Mouse (Mus musculus) left cerebral cortex, adult 2 months (tissue): ENCODE measurements around the gene Hk1. TPM values are rescaled to one million over a fixed set of nuclear protein-coding genes. Genes with fewer than 3 reads are reported as not detected.

Experiments used
- DNase-seq, 2 experiments: peaks; one replicate each; pipeline ENCODE4 v3.0.0; 2021 to 2022; ENCODE audit warnings: low spot score in 2 of 2, mixed read lengths in 1 of 2; ENCODE audit errors: extremely low spot score in 1 of 2
- H3K27ac ChIP-seq: fragments of 200-600 bp; 2 replicates; pipeline ENCODE4 v1.8.1; 2022
- H3K4me3 ChIP-seq: fragments of 200-600 bp; 2 replicates; pipeline ENCODE4 v1.8.1; 2022
- CTCF ChIP-seq: fragments of 200-600 bp; IDR thresholded peaks from 2 replicates; pipeline ENCODE4 v1.8.1; 2022; ENCODE audit warnings: antibody characterized with exemption, mild to moderate bottlenecking, moderate library complexity
- intact Hi-C: fragments of 180-260 bp; cut with DNase I; formaldehyde crosslinking; loops from one replicate; pipeline ENCODE4 v1.15.1; 2025
- total RNA-seq, 2 experiments: library from RNA; stranded (reverse); gene quantifications; 2 replicates each; pipeline ENCODE4 v1.2.3; 2021

The Hk1 gene
- total RNA-seq, 2 experiments from 2014 or later: 298 to 310 TPM

DNA sequence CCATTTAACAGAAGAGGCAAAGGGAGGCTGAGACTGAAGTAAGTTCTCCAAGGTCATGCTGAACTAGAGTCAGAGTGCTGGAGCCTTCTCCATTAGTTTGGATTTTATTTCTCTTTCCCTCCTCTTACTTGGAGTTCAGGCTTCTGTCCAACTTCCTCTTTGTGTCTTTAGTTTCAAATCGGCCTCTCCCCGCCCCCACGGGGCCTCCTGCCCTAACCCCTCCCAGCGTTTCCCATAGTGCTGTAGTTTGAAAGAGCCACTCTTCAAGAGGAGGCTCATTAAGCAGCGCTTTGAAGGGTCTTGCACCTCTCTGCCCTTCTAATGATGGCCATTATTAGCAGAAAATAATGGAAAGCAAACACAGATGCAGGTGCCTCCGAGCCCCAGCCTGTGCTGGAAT, 68.2 kb downstream of the Hk1 start:
- Histone ChIP-seq H3K4me3 (no peak overlapping the region), H3K27ac (no peak overlapping the region)
- intact Hi-C loops: no loop called here
- peak in 1 of 2 experiments; percentile 48 for DNase-seq
- no peak for TF ChIP-seq CTCF

DNA sequence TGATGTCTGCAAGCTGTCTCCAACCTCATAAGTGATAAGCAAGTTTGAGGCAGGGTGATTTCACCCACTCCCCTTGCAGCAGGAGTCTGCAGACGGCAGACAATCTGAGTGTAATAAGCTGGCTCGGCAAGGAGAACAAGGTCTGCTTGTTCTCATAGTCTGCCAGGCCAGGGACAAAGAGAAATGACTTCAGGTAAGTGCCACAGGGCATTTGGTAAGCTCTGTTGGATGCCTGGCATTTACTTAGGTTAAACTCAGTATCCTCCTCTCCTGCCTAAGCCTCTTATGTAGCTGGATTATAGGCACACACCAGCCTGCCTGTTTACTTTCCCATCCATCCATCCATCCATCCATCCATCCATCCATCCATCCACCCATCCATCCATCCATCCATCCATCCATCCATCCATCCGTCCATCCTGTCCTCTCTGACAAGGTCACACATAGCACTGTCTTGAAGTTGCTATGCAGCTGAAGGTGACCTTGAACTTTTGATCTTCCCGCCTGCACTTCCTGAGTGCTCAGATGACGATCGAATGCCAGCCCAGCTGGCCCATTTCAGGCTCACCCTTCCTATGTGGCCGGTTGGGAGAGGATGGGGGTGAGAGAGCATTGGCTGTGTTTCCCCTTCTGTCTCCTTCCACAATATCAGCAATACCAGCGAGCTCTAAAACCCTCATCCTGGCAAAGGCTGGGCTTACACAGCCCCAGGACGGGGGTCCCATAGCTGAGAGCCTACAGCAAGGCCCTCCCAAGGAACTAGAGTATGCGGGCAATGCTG, 69.3 kb downstream of the Hk1 start:
- no peak for TF ChIP-seq CTCF
- no peak for DNase-seq
- Histone ChIP-seq H3K27ac (no peak overlapping the region), H3K4me3 (no peak overlapping the region)
- intact Hi-C loops: no loop called here

DNA sequence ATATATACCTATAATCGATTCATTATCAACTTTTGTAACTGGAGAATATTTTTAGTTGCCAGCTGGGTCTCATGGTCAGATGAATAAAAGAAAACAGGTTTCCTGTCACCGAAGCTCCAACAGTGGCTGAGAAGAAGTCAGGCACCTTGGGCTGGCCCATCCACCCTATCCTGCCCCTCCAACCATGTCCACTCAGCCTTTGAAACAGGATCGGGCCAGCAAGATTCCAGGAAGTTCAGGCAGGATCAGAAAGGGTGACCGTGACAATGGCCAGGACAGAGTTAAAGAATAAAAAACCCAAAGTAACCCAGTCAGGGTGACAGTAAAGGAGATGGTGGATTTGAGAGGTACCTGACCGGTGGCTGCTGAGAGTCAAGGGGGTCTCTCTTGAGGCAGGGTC, 70.1 kb downstream of the Hk1 start:
- TF ChIP-seq CTCF: no peak
- Histone ChIP-seq H3K4me3 (no peak overlapping the region), H3K27ac (no peak overlapping the region)
- intact Hi-C loops: no loop called here
- DNase-seq: no peak

DNA sequence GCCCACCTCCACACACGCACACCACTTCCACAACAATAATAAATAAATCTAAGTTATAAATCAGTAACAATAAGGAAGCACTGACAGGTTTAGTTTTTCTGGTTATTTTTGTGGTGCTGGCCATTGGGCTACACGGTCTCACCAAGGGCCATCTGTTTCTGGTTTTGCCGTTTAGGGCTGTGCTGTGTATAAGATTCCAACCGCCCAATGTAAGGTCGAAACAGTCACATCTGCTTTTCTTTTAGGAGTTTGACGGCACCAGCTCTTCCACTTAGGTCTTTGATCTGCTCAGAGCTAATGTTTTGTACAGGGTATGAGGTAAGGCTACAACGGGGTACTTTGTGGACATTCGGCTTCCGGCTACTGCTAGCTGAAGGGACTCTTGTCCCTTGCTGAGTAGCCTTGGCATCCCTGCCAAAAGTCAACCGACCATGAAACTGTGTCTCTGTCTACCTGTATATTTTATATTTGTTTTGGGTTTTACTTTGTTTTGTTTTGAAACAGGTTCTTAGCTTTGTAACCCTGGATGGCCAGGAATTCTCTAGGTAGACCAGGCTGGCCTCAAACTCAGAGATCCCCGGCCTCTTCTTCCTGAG, 70.7 kb downstream of the Hk1 start:
- intact Hi-C loops: no loop called here
- no peak overlapping the region for H3K27ac ChIP-seq
- TF ChIP-seq CTCF: no peak
- no peak for DNase-seq
- H3K4me3 ChIP-seq: no peak overlapping the region

- DNase-seq: no peak
- no peak for TF ChIP-seq CTCF
- no peak overlapping the region for H3K27ac ChIP-seq
- H3K4me3 ChIP-seq: no peak overlapping the region
- intact Hi-C loops: no loop called here
Measured at GRCm38 (mm10) chr10:62306483-62306882, 73.2 kb downstream of the Hk1 start.

DNA sequence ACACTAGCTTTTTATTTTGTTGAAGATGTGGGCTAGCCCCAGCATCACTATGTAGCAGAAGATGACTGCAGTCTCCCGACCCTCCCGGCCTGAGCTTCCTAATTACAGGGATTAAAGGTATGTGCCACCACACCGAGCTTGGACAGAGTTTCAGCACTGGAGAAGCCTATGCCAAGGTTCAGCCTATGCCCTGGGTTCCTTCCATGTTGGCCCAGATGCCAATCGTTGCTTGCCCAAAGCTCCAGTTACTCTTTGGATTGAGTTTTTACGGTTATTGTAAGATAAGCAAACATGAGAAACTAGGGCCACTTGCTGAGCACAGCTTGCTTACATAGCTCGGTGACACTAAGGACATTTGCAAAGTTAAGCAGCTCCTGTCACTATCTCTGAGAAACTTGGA, 74.6 kb downstream of the Hk1 start:
- H3K27ac ChIP-seq: no peak overlapping the region
- TF ChIP-seq CTCF: no peak
- intact Hi-C loops: no loop called here
- no peak overlapping the region for H3K4me3 ChIP-seq
- DNase-seq: no peak

DNA sequence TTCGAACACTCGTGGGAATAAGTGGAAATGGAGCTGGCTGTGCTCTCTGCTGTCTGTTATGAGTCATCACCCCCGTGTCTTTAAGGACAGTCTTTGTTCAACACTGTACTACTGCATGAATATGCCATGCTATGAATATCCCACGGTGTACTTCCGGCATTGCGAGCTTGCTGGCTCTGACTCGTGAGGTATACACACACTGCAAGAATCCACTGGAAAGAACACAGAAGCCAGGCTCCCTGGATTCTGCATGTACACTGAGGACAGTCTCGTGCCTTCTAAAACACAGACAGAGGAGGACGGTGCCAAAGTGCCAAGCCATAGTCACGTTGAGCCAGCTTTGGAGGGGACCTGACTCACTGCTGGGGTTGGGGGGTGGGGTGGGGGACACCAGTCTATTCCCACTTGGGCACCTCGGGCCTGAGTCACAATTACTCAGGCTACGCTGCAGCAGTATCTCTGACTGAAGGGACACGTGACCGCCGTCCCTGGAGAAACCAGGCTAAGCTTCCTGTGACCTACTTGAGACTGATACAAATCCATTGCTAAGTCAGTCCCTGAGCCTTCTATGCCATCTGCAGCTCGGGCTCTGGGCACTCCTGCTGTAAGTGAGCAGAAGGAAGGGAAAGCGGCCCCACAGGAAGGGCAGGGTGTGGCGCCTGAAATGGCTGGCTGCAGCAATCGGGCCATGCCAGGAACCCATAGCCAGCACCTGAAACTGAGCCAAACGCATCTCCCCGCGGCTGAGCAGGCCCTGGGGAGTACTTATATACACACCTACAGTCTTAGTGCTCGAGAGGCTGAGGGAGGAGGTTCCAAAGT, 79.5 kb downstream of the Hk1 start:
- intact Hi-C loops: loop anchor here (1.0 kb wide), 1 partner anchor 40 kb away; no protein-coding TSS in a partner anchor
- H3K4me3 ChIP-seq: no peak overlapping the region
- TF ChIP-seq CTCF: no peak
- H3K27ac ChIP-seq: peak overlapping the region; percentile 73
- peak; percentile 42 to 55 for DNase-seq

GRCm38 (mm10) chr10:62296086-62296872, 83.4 kb downstream of the Hk1 start:
- intact Hi-C loops: no loop called here
- no peak overlapping the region for H3K4me3 ChIP-seq
- DNase-seq: no peak
- TF ChIP-seq CTCF: no peak
- no peak overlapping the region for H3K27ac ChIP-seq

DNA sequence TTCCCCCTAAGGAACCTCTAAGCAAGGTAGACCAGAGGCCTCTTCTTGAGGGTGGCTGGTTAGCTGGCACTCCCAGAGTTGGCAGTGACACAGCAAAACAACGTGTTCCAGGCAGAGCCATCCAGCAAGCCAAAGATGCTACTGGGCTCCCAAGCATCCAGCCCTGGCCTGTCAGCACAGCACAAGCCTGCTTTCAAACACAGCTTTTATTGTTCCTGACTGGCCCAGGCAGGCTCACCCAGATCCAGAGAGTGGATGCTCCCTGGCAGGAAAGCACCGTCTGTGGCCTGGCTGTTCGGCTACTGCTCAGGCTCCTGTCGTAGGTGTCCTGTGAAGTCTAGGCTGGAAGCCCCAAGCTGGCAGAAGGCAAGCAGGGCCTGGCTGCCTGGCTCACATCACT, 85.6 kb downstream of the Hk1 start:
- intact Hi-C loops: no loop called here
- peak overlapping the region; percentile 55 for H3K27ac ChIP-seq
- TF ChIP-seq CTCF: no peak
- no peak for DNase-seq
- no peak overlapping the region for H3K4me3 ChIP-seq

DNA sequence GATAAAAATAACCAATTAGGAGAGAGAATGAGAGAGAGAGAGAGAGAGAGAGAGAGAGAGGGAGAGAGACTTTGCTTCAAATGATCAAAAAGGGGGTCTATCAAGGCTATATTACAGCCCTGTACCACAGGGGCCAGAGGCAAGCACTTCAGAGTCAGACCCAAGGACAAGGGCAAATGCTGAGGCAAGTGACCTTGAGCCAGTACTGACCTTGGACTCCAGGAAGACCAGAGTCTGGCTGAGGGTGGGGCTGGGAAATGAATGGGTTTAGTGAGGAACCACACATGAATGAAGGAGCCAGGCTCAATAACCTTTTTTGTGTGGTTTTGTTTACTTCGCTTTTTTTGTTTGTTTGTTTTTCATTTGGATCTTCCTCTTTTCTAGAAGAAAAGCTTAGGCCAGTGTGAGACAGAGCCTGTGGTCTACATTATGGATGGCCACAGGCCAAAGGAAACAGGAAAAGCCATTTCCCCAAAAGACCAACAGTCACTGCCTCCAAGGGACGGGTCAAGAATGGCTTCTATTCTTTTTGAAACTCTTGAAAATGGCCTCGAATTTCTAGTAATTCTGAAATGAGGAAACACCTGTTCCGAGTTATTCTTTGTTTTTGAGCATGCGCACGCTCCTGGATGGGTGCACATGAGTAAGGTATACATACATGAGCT, 92.1 kb downstream of the Hk1 start:
- no peak overlapping the region for H3K27ac ChIP-seq
- no peak for DNase-seq
- H3K4me3 ChIP-seq: no peak overlapping the region
- intact Hi-C loops: no loop called here
- no peak for TF ChIP-seq CTCF

DNA sequence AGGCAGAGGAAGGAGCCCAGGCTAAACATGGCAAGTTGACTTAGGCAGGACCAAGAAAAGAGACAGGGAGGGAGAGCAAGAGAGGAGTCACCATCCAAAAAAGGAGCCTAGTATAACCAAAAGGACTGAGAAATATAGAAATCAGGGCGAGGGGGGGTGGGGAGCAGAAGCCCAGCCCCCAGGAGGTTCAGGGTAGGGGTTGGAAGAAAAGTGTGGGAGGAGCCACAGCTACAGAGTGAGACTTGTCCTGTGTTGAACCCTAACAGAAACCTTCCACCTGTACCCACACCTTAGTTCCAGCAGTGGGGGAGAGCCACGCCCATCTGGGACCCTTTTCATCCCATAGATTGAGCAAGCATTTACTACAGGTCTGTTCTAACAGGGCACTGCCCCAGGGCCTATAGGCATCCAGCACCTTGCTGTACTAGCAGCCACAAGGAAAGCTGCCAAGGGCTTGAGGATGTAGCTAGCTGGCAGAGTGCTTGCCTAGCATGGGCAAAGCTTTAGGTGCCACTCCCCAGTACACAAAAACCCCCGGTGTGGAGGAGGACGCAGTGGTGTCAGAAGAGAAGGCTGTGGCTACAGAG, 96.4 kb downstream of the Hk1 start:
- intact Hi-C loops: no loop called here
- no peak for DNase-seq

More for the DNA sequence above, 96.4 kb downstream of the Hk1 start:
- Histone ChIP-seq H3K27ac (peak overlapping the region; percentile 13; the same call in 1 of the 2 replicates), H3K4me3 (no peak overlapping the region)
- no peak for TF ChIP-seq CTCF
